Comparison of ENCODE assay signal across 8 mouse cellular contexts in genomic region chr16:8513236-8513906, GRCm38 (mm10). TPM values are rescaled to one million over a fixed set of nuclear protein-coding genes. Genes with fewer than 3 reads are reported as not detected.
A peak's percentile ranks its signal among the peaks of the same experiment; 100 is the strongest.
DNase-seq lines count a peak whose midpoint lies in the region; ATAC-seq and TF ChIP-seq lines count a peak whose summit lies in the region.

TSS of gene Abat (plus strand) at chr16:8513429.

- peak; percentile 61 for DNase-seq in WW6 (ENCODE audit: low read depth, low spot score)
- peak; percentile 89 to 93 for DNase-seq in cerebellum, postnatal 36 days
- peak; percentile 95 for DNase-seq in gastrocnemius, adult 2 months
- DNase-seq in layer of hippocampus, postnatal 25 days (ENCODE audit: extremely low spot score in 1 of 2, low spot score in 1 of 2) = peak; percentile 85 to 89
- peak; percentile 96 for DNase-seq in lung, postnatal 10 days
- DNase-seq in retina, embryonic 14.5 days (ENCODE audit: low spot score) = peak; percentile 96
- DNase-seq in urinary bladder, adult 18-20 months (ENCODE audit: low spot score in 2 of 2) = peak; percentile 78 to 89

- TF ChIP-seq CTCF in gastrocnemius, adult 2 months (IDR thresholded peaks at IDR 0.05) = no peak

- H3K4me1 ChIP-seq in hindbrain, embryonic 15.5 days (replicated peaks) = peaks cover 42% of the 10 kb centered on the region

- H3K9ac ChIP-seq in hindbrain, embryonic 15.5 days = peak within 1 kb of the TSS; percentile 65

- no peaks in the 10 kb centered on the region for H3K9me3 ChIP-seq in hindbrain, embryonic 15.5 days

- WGBS in hindbrain, embryonic 15.5 days = under 1% methylated on average over 46 of the region's 46 CpGs

- peak; percentile 99 for ATAC-seq in hindbrain, embryonic 15.5 days (ENCODE audit: low FRiP score, low read depth)

- no peaks in the 10 kb centered on the region for H3K36me3 ChIP-seq in hindbrain, embryonic 15.5 days

- H3K4me3 ChIP-seq in gastrocnemius, adult 2 months = peak within 1 kb of the TSS; percentile 83
- H3K4me3 ChIP-seq in hindbrain, embryonic 15.5 days = peak within 1 kb of the TSS; percentile 76

- peak within 1 kb of the TSS; percentile 61 for H3K27ac ChIP-seq in gastrocnemius, adult 2 months
- H3K27ac ChIP-seq in hindbrain, embryonic 15.5 days (replicated peaks) = peak within 1 kb of the TSS; percentile 79

- H3K4me2 ChIP-seq in hindbrain, embryonic 15.5 days = peak within 1 kb of the TSS; percentile 66

- intact Hi-C loops in gastrocnemius, adult 2 months (cut with DNase I) = no loop called here

- H3K27me3 ChIP-seq in hindbrain, embryonic 15.5 days = no peaks in the 10 kb centered on the region

RNA-seq across cellular contexts. Expression of gene Abat, which starts in this region (rescaled TPM):
- total RNA-seq in gastrocnemius, adult 2 months (2021) = 1 to 10 TPM; 2.3 to 3.7 TPM
- 82.8 and 85.6 TPM in 2 replicates for polyA plus RNA-seq in hindbrain, embryonic 15.5 days (2015; fragmentation: Nextera tagmentation; extraction: Ambion mirVana)
- 100 to 1,000 TPM; 136 to 146 TPM for total RNA-seq in layer of hippocampus, postnatal 25 days (2021)

Comparison
In these comparisons a context has a peak if more than half of its experiments do, and no peak if none do; other contexts are left out.
1. Peak in every context shown above with its lines: DNase-seq, ATAC-seq, H3K4me3 ChIP-seq and H3K27ac ChIP-seq.
2. RNA of gene Abat (total RNA-seq): 136 to 146 TPM in layer of hippocampus, postnatal 25 days; 2.3 to 3.7 TPM in gastrocnemius, adult 2 months; every median in the first group is over 10 times any median in the second.